Mouse (Mus musculus) G1E (cell line): ENCODE results near the gene Peli2.

Experiments used
- CTCF ChIP-seq: IDR thresholded peaks from 2 replicates; pipeline ENCODE4 v1.5.1; 2012; ENCODE audit warnings: low read depth, low read length, inconsistent platforms, mixed read lengths
- GATA1 ChIP-seq: IDR thresholded peaks from 2 replicates; pipeline ENCODE4 v1.6.1; 2012; ENCODE audit warnings: borderline replicate concordance, low read length, inconsistent platforms, mixed read lengths
- TAL1 ChIP-seq: conservative IDR thresholded peaks from 2 replicates; pipeline ENCODE4 v1.6.1; 2012; ENCODE audit warnings: low read depth, low read length, inconsistent platforms, mixed read lengths

- TF ChIP-seq CTCF (no peak), GATA1 (no peak), TAL1 (no peak)
Observed at GRCm38 (mm10) chr14:48186302-48186701, 65.7 kb downstream of the Peli2 start.
